Mouse (Mus musculus) CH12.LX (cell line): ENCODE results near the gene Reg3b. TPM values are rescaled to one million over a fixed set of nuclear protein-coding genes. Genes with fewer than 3 reads are reported as not detected.

ENCODE experiments used
- DNase-seq: peaks from one replicate; pipeline ENCODE4 v3.0.0-alpha.2; 2013; ENCODE audit errors: extremely low read depth
- H3K27ac ChIP-seq: 2 replicates; pipeline ENCODE4 v1.5.1; 2012; ENCODE audit warnings: low read depth, mild to moderate bottlenecking, control low read depth, moderate library complexity; ENCODE audit not compliant: insufficient read depth
- H3K27me3 ChIP-seq: replicated peaks from 2 replicates; pipeline ENCODE3; 2012; ENCODE audit warnings: inconsistent platforms
- H3K36me3 ChIP-seq, 2 experiments: replicated peaks in 1 of 2; 2 replicates each; pipeline versions ENCODE3 to v1.6.1; 2012; ENCODE audit warnings: inconsistent platforms in 1 of 2, low read length in 1 of 2, mild to moderate bottlenecking in 1 of 2, mixed read lengths in 1 of 2, moderate library complexity in 1 of 2; ENCODE audit not compliant: control insufficient read depth in 1 of 2, insufficient read depth in 1 of 2
- H3K4me1 ChIP-seq, 2 experiments: 2 replicates each; pipeline ENCODE4 v1.6.1; 2012; ENCODE audit warnings: inconsistent platforms in 1 of 2, moderate library complexity in 1 of 2; ENCODE audit not compliant: insufficient read depth in 2 of 2, control insufficient read depth in 1 of 2
- H3K4me2 ChIP-seq: 2 replicates; pipeline ENCODE4 v1.6.1; 2012; ENCODE audit warnings: low read depth, mild to moderate bottlenecking, control low read depth; ENCODE audit not compliant: poor library complexity, insufficient read depth, severe bottlenecking
- H3K4me3 ChIP-seq, 3 experiments: fragments of 150-350 bp in 1 of 3; sonication (generic) in 1 of 3; replicated peaks in 1 of 3; 2 replicates each; pipeline versions ENCODE3 to v1.5.1; 2011 to 2012; ENCODE audit warnings: low read depth in 2 of 3, low read length in 2 of 3, mild to moderate bottlenecking in 2 of 3, moderate library complexity in 2 of 3, control low read depth in 1 of 3, improper control_type of control experiment in 1 of 3, inconsistent platforms in 1 of 3, mixed read lengths in 1 of 3; ENCODE audit not compliant: poor library complexity in 1 of 3
- H3K79me2 ChIP-seq: replicated peaks from 2 replicates; pipeline ENCODE4 v1.6.1; 2012; ENCODE audit warnings: mild to moderate bottlenecking, moderate library complexity; ENCODE audit not compliant: control insufficient read depth, poor library complexity, insufficient read depth, severe bottlenecking; ENCODE audit errors: extremely low read depth
- H3K9ac ChIP-seq: 2 replicates; pipeline ENCODE4 v1.6.1; 2012; ENCODE audit warnings: low read depth, mild to moderate bottlenecking, control low read depth, moderate library complexity; ENCODE audit not compliant: insufficient read depth
- H3K9me3 ChIP-seq: replicated peaks from 2 replicates; pipeline ENCODE3; 2012; ENCODE audit warnings: low read length, inconsistent platforms, mixed read lengths
- E2F4 ChIP-seq: IDR thresholded peaks from 2 replicates; pipeline ENCODE4 v1.6.1; 2011; ENCODE audit warnings: low read depth, low read length, improper control_type of control experiment; ENCODE audit not compliant: insufficient replicate concordance
- JUN ChIP-seq: IDR thresholded peaks from 2 replicates; pipeline ENCODE4 v1.6.1; 2011; ENCODE audit warnings: low read depth, mild to moderate bottlenecking, low read length, improper control_type of control experiment, moderate library complexity; ENCODE audit not compliant: insufficient read depth
- MAFK ChIP-seq: IDR thresholded peaks from 2 replicates; pipeline ENCODE4 v1.6.1; 2011; ENCODE audit warnings: low read length, improper control_type of control experiment; ENCODE audit not compliant: insufficient replicate concordance
- NELFE ChIP-seq: IDR thresholded peaks from 2 replicates; pipeline ENCODE4 v1.6.1; 2011; ENCODE audit warnings: low read depth, low read length, improper control_type of control experiment
- POLR2AphosphoS2 ChIP-seq: IDR thresholded peaks from 2 replicates; pipeline ENCODE4 v1.6.1; 2011; ENCODE audit warnings: low read depth, low read length, improper control_type of control experiment
- RAD21 ChIP-seq: IDR thresholded peaks from 2 replicates; pipeline ENCODE4 v1.6.1; 2011; ENCODE audit warnings: low read depth, mild to moderate bottlenecking, low read length, improper control_type of control experiment, moderate library complexity
- RCOR1 ChIP-seq: conservative IDR thresholded peaks from 2 replicates; pipeline ENCODE4 v1.6.1; 2012; ENCODE audit warnings: low read depth, mild to moderate bottlenecking, inconsistent platforms, low read length, improper control_type of control experiment
- SIN3A ChIP-seq: IDR thresholded peaks from 2 replicates; pipeline ENCODE4 v1.6.1; 2012; ENCODE audit warnings: low read length, improper control_type of control experiment, inconsistent platforms
- TBP ChIP-seq: conservative IDR thresholded peaks from 2 replicates; pipeline ENCODE4 v1.6.1; 2011; ENCODE audit warnings: low read depth, low read length, improper control_type of control experiment
- TCF12 ChIP-seq: IDR thresholded peaks from 2 replicates; pipeline ENCODE4 v1.6.1; 2014; ENCODE audit warnings: low read depth, mild to moderate bottlenecking, inconsistent platforms, low read length, improper control_type of control experiment
- UBTF ChIP-seq: IDR thresholded peaks from 2 replicates; pipeline ENCODE4 v1.6.1; 2012; ENCODE audit warnings: low read depth, mild to moderate bottlenecking, inconsistent platforms, low read length, improper control_type of control experiment, moderate library complexity
- USF1 ChIP-seq: IDR thresholded peaks from 2 replicates; pipeline ENCODE4 v1.6.1; 2014; ENCODE audit warnings: low read depth, mild to moderate bottlenecking, inconsistent platforms, low read length, improper control_type of control experiment
- USF2 ChIP-seq: conservative IDR thresholded peaks from 2 replicates; pipeline ENCODE4 v1.6.1; 2011; ENCODE audit warnings: low read depth, low read length, improper control_type of control experiment
- ZKSCAN1 ChIP-seq: IDR thresholded peaks from 2 replicates; pipeline ENCODE4 v1.6.1; 2012; ENCODE audit warnings: low read depth, inconsistent platforms, low read length, improper control_type of control experiment, borderline replicate concordance
- ZMIZ1 ChIP-seq: IDR thresholded peaks from 2 replicates; pipeline ENCODE4 v1.6.1; 2012; ENCODE audit warnings: low read depth, mild to moderate bottlenecking, inconsistent platforms, low read length, improper control_type of control experiment
- ZNF384 ChIP-seq: IDR thresholded peaks from 2 replicates; pipeline ENCODE4 v1.6.1; 2012; ENCODE audit warnings: low read depth, low read length, improper control_type of control experiment, inconsistent platforms
- dilution Hi-C: fragments of 300-500 bp; cut with MboI; formaldehyde crosslinking; loops from 2 replicates; pipeline ENCODE4 v1.14.3; 2020; ENCODE audit warnings: low sequenced_read_pairs; ENCODE audit not compliant: extremely low pct_unique_long_range_greater_than_20kb, extremely low pct_ligation_motif_present
- in situ Hi-C: fragments of 300-500 bp; cut with MboI; formaldehyde crosslinking; loops from 3 replicates; pipeline ENCODE4 v1.14.3; 2019; ENCODE audit warnings: low sequenced_read_pairs, low pct_ligation_motif_present, low pct_unique_long_range_greater_than_20kb, mixed read lengths
- polyA plus RNA-seq: library from polyadenylated mRNA; unstranded; fragments of >175 nt; gene quantifications from 2 replicates; pipeline ENCODE4 v1.2.1, GENCODE M21; 2012; ENCODE audit warnings: low read depth; ENCODE audit not compliant: insufficient read length
- total RNA-seq, 2 experiments: library from RNA; depleted of rRNA; stranded (reverse); fragments of 300-350 nt in 1 of 2; fragments of >200 nt in 1 of 2; gene quantifications; 2 replicates each; pipeline ENCODE4 v1.2.3; 2012 to 2014

Gene Reg3b
- total and polyA plus RNA-seq, 3 experiments: not detected

- H3K4me2 ChIP-seq: no peak overlapping the region
- no peak overlapping the region for H3K4me3 ChIP-seq
- H3K4me1 ChIP-seq: no peaks in the 10 kb centered on the region
- H3K27ac ChIP-seq: no peak overlapping the region
- no peak for TF ChIP-seq RAD21
- TF ChIP-seq E2F4: no peak
- TF ChIP-seq ZMIZ1: no peak
- no peak for TF ChIP-seq USF1
- no peak for TF ChIP-seq TBP
- no peak for TF ChIP-seq SIN3A
- no peak for TF ChIP-seq POLR2AphosphoS2
- no peak for TF ChIP-seq ZNF384
- TF ChIP-seq UBTF: no peak
- no peak for TF ChIP-seq JUN
- no peak for TF ChIP-seq NELFE
- TF ChIP-seq ZKSCAN1: no peak
- no peak for TF ChIP-seq TCF12
- no peaks in the 10 kb centered on the region for H3K79me2 ChIP-seq
- dilution Hi-C loops: no loop called here
- no peak for DNase-seq
- no peaks in the 10 kb centered on the region for H3K27me3 ChIP-seq
- no peak overlapping the region for H3K9ac ChIP-seq
- H3K9me3 ChIP-seq: peaks cover 30% of the 10 kb centered on the region
- in situ Hi-C loops: no loop called here
- no peaks in the 10 kb centered on the region for H3K36me3 ChIP-seq
Measured at GRCm38 (mm10) chr6:78340296-78340695, 30.2 kb upstream of the Reg3b start.

GRCm38 (mm10) chr6:78341689-78342088 is 28.8 kb upstream of the Reg3b start:
- TF ChIP-seq NELFE: no peak
- TF ChIP-seq RCOR1: no peak
- no peak for TF ChIP-seq MAFK
- TF ChIP-seq USF2: no peak

More at GRCm38 (mm10) chr6:78341689-78342088, 28.8 kb upstream of the Reg3b start:
- Histone ChIP-seq H3K9me3 (peaks cover 26% of the 10 kb centered on the region), H3K27me3 (no peaks in the 10 kb centered on the region), H3K9ac (no peak overlapping the region), H3K4me3 (no peak overlapping the region), H3K79me2 (no peaks in the 10 kb centered on the region), H3K36me3 (no peaks in the 10 kb centered on the region), H3K27ac (no peak overlapping the region), H3K4me2 (no peak overlapping the region), H3K4me1 (no peaks in the 10 kb centered on the region)
- dilution Hi-C loops: no loop called here
- no peak for DNase-seq
- in situ Hi-C loops: no loop called here
